Mouse (Mus musculus) kidney, adult 2 months (tissue): Measurements from ENCODE around the gene Cd44.

ENCODE experiments used
- CTCF ChIP-seq: fragments of 200-500 bp; conservative IDR thresholded peaks from 2 replicates; pipeline ENCODE4 v1.5.1; 2011; ENCODE audit warnings: low read depth, mild to moderate bottlenecking, control low read depth, low read length, moderate library complexity, mixed read lengths; ENCODE audit not compliant: insufficient read depth, insufficient read length
- POLR2A ChIP-seq: fragments of 200-500 bp; IDR thresholded peaks from one replicate; pipeline ENCODE4 v1.6.1; 2011; ENCODE audit warnings: low read depth, low read length, control low read depth

- TF ChIP-seq CTCF = no peak
- TF ChIP-seq POLR2A = no peak
These were observed 48.2 kb downstream of the Cd44 start for GRCm38 (mm10) chr2:102853297-102853696.
